14 mouse cellular contexts compared by ENCODE assay signal in the genomic region with DNA sequence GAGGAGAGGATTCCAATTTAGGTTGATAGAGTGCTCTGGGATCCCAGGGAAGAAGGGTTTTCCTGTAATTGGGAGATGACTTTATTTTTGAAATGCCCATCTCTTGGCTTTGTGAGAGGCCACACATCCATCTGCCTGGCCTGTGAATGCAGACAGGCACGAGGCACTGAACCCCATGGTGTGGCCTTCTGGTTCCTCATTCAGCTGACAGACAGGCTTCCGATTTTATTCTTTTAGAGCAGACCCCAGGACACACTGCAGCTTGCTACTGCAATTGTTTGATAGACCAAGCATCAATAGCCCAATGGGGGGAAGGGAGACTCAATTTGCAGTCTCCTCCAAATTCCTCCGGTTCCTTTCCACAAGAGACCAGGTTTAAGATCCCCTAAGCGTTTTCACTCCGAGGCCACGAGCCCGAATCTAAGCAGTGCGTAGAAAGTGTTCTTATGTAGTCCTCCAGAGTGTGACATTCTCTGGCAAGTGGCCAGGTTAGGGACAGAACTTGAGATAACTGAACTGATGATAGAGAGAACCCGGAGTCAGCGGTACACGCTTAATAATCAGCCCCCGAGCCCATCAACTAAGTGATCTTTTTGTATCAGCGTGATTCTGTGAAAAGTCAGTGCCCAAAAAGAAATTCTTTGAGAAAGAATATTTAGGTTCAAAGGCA.
DNase-seq lines count a peak whose midpoint lies in the region; ATAC-seq lines count a peak whose summit lies in the region.
"Had no signal": no experiment of that assay in that cellular context is flagged by ENCODE, and none has a peak within 500 bp of the region (broad histone marks: within the 10 kb centered on the region; RNA-seq: fewer than 3 reads in every experiment).

No protein-coding gene starts in this region.

- peaks cover 6% of the 10 kb centered on the region for H3K4me1 ChIP-seq in heart, embryonic 16.5 days (ENCODE audit: control insufficient read depth, insufficient read depth, low read length)
- H3K4me1 ChIP-seq in hindbrain, embryonic 14.5 days (replicated peaks; ENCODE audit: control insufficient read depth, insufficient read depth, low read length), result peaks cover 16% of the 10 kb centered on the region
- H3K4me1 ChIP-seq: embryonic facial prominence, embryonic 15.5 days had no signal

- intact Hi-C loops in heart, postnatal 25 days (cut with DNase I), result no loop called here

- H3K36me3 ChIP-seq in heart, embryonic 16.5 days (ENCODE audit: control insufficient read depth, insufficient read depth), result no peaks in the 10 kb centered on the region
- no peaks in the 10 kb centered on the region for H3K36me3 ChIP-seq in hindbrain, embryonic 14.5 days (replicated peaks; ENCODE audit: control insufficient read depth, insufficient read depth)
- H3K36me3 ChIP-seq: embryonic facial prominence, embryonic 15.5 days had no signal

- no peak overlapping the region for H3K27ac ChIP-seq in heart, embryonic 16.5 days (ENCODE audit: low read length)
- peak overlapping the region; percentile 18 for H3K27ac ChIP-seq in hindbrain, embryonic 14.5 days
- H3K27ac ChIP-seq: embryonic facial prominence, embryonic 15.5 days; gastrocnemius, adult 2 months had no signal

- DNase-seq in adrenal gland, postnatal 10 days, result peak; percentile 28
- no peak for DNase-seq in adrenal gland, adult 2 months
- DNase-seq in heart, postnatal 25 days (ENCODE audit: low spot score), result no peak
- DNase-seq in adrenal gland, postnatal 25 days, result peak; percentile 10
- peak; percentile 55 for DNase-seq in hindbrain, embryonic 14.5 days (ENCODE audit: low spot score)
- no peak for DNase-seq in layer of hippocampus, adult 11-12 months (ENCODE audit: low spot score)
- DNase-seq: cerebellum, adult 2 months; gastrocnemius, adult 2 months; thymus, adult 2 months had no signal

- ATAC-seq in heart, embryonic 16.5 days (replicated peaks; ENCODE audit: extremely low read depth, insufficient read depth, low FRiP score), result no peak
- no peak for ATAC-seq in hindbrain, embryonic 14.5 days (ENCODE audit: low FRiP score)
- no peak for ATAC-seq in CD4-positive, CD25-positive, alpha-beta regulatory T cell, adult 4 months
- ATAC-seq: activated CD4-positive, CD25-positive, alpha-beta regulatory T cell, adult 4 months had no signal

- H3K9ac ChIP-seq in heart, embryonic 16.5 days (ENCODE audit: low read length), result no peak overlapping the region
- H3K9ac ChIP-seq in hindbrain, embryonic 14.5 days, result no peak overlapping the region
- H3K9ac ChIP-seq: embryonic facial prominence, embryonic 15.5 days had no signal

- H3K27me3 ChIP-seq in heart, embryonic 16.5 days (ENCODE audit: control insufficient read depth, insufficient read depth, low read length), result no peaks in the 10 kb centered on the region
- H3K27me3 ChIP-seq in hindbrain, embryonic 14.5 days (ENCODE audit: control insufficient read depth, insufficient read depth, low read length), result peaks cover 10% of the 10 kb centered on the region; the same call in 1 of the 2 replicates
- H3K27me3 ChIP-seq: embryonic facial prominence, embryonic 15.5 days had no signal

- no peaks in the 10 kb centered on the region for H3K9me3 ChIP-seq in heart, embryonic 16.5 days (replicated peaks; ENCODE audit: control insufficient read depth, low read length)
- no peaks in the 10 kb centered on the region for H3K9me3 ChIP-seq in hindbrain, embryonic 14.5 days (ENCODE audit: control insufficient read depth, low read length)
- H3K9me3 ChIP-seq: embryonic facial prominence, embryonic 15.5 days had no signal

- peak overlapping the region; percentile 46 for H3K4me2 ChIP-seq in heart, embryonic 16.5 days (ENCODE audit: low read depth, low read length)
- H3K4me2 ChIP-seq in hindbrain, embryonic 14.5 days (replicated peaks), result no peak overlapping the region
- H3K4me2 ChIP-seq: embryonic facial prominence, embryonic 15.5 days had no signal

- WGBS in heart, embryonic 16.5 days, result 14% methylated on average over 13 of the region's 13 CpGs
- WGBS in hindbrain, embryonic 14.5 days, result 15% methylated on average over 13 of the region's 13 CpGs

- H3K4me3 ChIP-seq in heart, embryonic 16.5 days (ENCODE audit: low read length), result peak overlapping the region; percentile 15
- H3K4me3 ChIP-seq in hindbrain, embryonic 14.5 days (replicated peaks; ENCODE audit: low read length), result no peak overlapping the region
- H3K4me3 ChIP-seq: embryonic facial prominence, embryonic 15.5 days; gastrocnemius, adult 2 months; myocyte had no signal

Comparison
In these comparisons a context has a peak if more than half of its experiments do, and no peak if none do; other contexts are left out.
1. DNase-seq: peak in adrenal gland, postnatal 10 days (single experiment), adrenal gland, postnatal 25 days (single experiment) and hindbrain, embryonic 14.5 days (single experiment); none in adrenal gland, adult 2 months (single experiment), heart, postnatal 25 days (single experiment) and layer of hippocampus, adult 11-12 months (single experiment).